Mouse (Mus musculus): ENCODE measurements around the gene Avpr2. TPM values are rescaled to one million over a fixed set of nuclear protein-coding genes. Genes with fewer than 3 reads are reported as not detected.
A peak's percentile ranks its signal among the peaks of the same experiment; 100 is the strongest.

Avpr2 gene
- polyA plus RNA-seq, 1 experiment from 2014 or later = 0.09 TPM

GRCm38 (mm10) chrX:73881036-73881427 lies 10.9 kb upstream of the Avpr2 start:
- Histone ChIP-seq H3K9ac (peak overlapping the region; percentile 83), H3K27me3 (no peaks in the 10 kb centered on the region), H3K36me3 (no peaks in the 10 kb centered on the region), H3K4me2 (peak overlapping the region; percentile 56), H3K4me1 (replicated peaks) (peaks cover 27% of the 10 kb centered on the region), H3K4me3 (peak overlapping the region; percentile 53), H3K9me3 (no peaks in the 10 kb centered on the region), H3K27ac (peak overlapping the region; percentile 82)
- 19% methylated on average over 16 of the region's 16 CpGs for WGBS
- peak; percentile 66 for ATAC-seq (ENCODE audit: low FRiP score)

DNA sequence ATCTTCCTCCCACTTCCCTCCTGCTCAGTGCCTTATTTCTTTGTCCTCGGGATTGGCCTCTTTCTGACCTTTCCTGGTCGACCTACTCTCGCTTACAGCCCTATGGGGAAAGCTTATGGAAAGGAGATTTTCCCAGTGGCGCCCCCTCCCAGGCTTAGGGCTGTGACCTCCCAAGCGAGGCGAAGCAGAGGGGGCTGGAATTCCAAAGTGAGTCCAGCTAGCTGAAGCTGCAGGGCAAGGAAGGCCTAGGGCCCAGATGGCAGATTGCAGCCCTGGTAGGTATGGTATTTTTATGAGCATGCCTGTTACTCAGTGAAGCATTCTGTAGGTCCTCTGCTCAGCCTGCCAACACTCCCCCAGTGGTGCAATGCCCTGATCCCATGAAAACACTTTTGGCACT lies 10.4 kb upstream of the Avpr2 start:
- Histone ChIP-seq H3K9me3 (no peaks in the 10 kb centered on the region), H3K27ac (peak overlapping the region; percentile 30; the same call in 1 of the 2 replicates), H3K4me3 (no peak overlapping the region), H3K27me3 (no peaks in the 10 kb centered on the region), H3K4me1 (replicated peaks) (peaks cover 22% of the 10 kb centered on the region), H3K36me3 (no peaks in the 10 kb centered on the region), H3K9ac (peak overlapping the region; percentile 83), H3K4me2 (peak overlapping the region; percentile 56)
- ATAC-seq (ENCODE audit: low FRiP score) = no peak
- WGBS = 22% methylated on average over 6 of the region's 6 CpGs

DNA sequence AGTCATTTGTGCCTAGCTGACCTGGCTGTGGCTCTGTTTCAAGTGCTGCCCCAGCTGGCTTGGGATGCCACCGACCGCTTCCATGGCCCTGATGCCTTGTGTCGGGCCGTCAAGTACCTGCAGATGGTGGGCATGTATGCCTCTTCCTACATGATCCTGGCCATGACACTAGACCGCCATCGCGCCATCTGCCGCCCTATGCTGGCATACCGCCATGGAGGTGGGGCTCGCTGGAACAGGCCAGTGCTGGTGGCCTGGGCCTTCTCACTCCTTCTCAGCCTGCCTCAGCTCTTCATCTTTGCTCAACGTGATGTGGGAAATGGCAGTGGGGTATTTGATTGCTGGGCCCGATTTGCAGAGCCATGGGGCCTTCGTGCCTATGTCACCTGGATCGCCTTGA lies 931 bp downstream of the Avpr2 start:
- 95% methylated on average over 14 of the region's 14 CpGs for WGBS
- Histone ChIP-seq H3K9ac (no peak overlapping the region), H3K27me3 (no peaks in the 10 kb centered on the region)

DNA sequence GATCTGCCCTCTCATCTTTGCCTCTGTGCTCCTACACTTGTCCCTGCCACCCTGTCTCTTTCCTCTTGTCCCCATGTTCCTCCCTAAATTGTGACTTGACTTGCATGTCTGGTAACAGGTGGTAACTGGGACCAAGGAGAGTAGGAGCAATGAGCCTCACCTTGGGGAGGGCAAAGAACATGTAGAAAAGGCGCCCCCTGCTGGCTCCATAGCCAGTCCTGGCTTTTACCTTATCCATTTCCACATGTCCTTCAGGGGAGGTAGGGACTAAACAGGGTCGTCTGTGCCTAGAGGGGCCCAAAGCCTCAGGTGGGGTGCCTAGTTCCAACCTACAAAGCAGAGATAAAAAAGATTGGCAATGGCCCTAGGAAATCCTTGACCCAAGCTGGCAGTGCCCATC lies 3.8 kb downstream of the Avpr2 start, which contains the start of gene L1cam:
L1cam (minus strand) TSS at position 387 of the 400 bp plus-strand sequence.
- ATAC-seq (ENCODE audit: low FRiP score) = no peak
- WGBS = 25% methylated on average over 2 of the region's 2 CpGs
- no peaks in the 10 kb centered on the region for H3K4me1 ChIP-seq (replicated peaks)

More for the DNA sequence above, 931 bp downstream of the Avpr2 start:
- no peak overlapping the region for H3K4me3 ChIP-seq
- no peak overlapping the region for H3K4me2 ChIP-seq
- ATAC-seq (ENCODE audit: low FRiP score) = no peak
- no peaks in the 10 kb centered on the region for H3K36me3 ChIP-seq
- no peak overlapping the region for H3K27ac ChIP-seq
- H3K9me3 ChIP-seq = no peaks in the 10 kb centered on the region
- H3K4me1 ChIP-seq (replicated peaks) = no peaks in the 10 kb centered on the region

DNA sequence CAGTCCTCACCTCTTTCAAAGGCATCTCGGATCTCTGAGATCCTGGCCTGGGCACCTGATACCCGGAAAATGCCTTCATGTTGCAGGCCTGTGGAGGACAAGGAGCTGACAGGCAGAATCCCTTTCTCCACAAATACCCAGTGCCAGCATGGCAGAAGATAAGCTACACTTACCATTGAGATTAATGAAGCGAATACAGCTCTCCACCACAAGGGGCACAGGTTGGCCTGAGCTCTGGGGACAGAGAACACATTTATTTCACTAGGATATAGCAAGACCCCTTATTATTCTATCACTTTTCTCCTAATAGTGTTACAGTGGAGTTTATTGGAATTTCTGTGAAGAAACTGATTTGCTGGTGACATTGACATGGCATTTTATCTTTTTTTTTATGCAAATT lies 6.1 kb downstream of the Avpr2 start:
- H3K9me3 ChIP-seq = no peaks in the 10 kb centered on the region

More for the DNA sequence above, 3.8 kb downstream of the Avpr2 start, which contains the start of gene L1cam:
- Histone ChIP-seq H3K9ac (no peak within 1 kb of the TSS), H3K9me3 (no peaks in the 10 kb centered on the region), H3K36me3 (no peaks in the 10 kb centered on the region), H3K4me3 (no peak within 1 kb of the TSS), H3K4me2 (no peak within 1 kb of the TSS), H3K27me3 (no peaks in the 10 kb centered on the region), H3K27ac (no peak within 1 kb of the TSS)

DNA sequence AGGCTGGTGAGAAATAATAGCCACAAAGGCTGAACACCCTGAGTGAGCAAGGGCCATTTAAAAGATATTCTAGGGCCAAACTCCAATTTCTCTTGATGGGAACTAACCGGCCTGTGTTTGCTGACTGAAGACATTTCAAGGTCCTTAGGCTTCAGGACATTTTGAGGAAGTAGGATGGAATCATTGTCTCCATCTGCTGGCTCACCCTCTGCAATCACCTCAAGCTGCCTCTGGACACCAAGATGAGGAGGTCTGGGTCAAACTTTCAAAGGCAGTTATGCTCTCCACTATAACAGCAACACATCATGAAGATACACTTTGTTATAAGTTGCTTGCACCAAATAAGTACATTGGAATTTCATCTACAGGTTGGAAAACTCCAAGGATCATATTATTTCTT lies 18.1 kb downstream of the Avpr2 start:
- Histone ChIP-seq H3K27me3 (no peaks in the 10 kb centered on the region), H3K9ac (no peak overlapping the region), H3K4me1 (replicated peaks) (peaks cover 3% of the 10 kb centered on the region), H3K4me2 (no peak overlapping the region), H3K4me3 (no peak overlapping the region), H3K36me3 (no peaks in the 10 kb centered on the region), H3K27ac (no peak overlapping the region), H3K9me3 (no peaks in the 10 kb centered on the region)
- ATAC-seq (ENCODE audit: low FRiP score) = no peak
- 75% methylated on average over 1 of the region's 1 CpGs for WGBS

More for the DNA sequence above, 6.1 kb downstream of the Avpr2 start:
- no peak overlapping the region for H3K9ac ChIP-seq
- H3K36me3 ChIP-seq = no peaks in the 10 kb centered on the region
- no peak overlapping the region for H3K4me2 ChIP-seq
- no peaks in the 10 kb centered on the region for H3K4me1 ChIP-seq (replicated peaks)
- 60% methylated on average over 3 of the region's 3 CpGs for WGBS
- no peaks in the 10 kb centered on the region for H3K27me3 ChIP-seq
- no peak overlapping the region for H3K27ac ChIP-seq
- no peak for ATAC-seq (ENCODE audit: low FRiP score)
- no peak overlapping the region for H3K4me3 ChIP-seq

- Histone ChIP-seq H3K9me3 (no peaks in the 10 kb centered on the region), H3K27me3 (no peaks in the 10 kb centered on the region), H3K27ac (no peak overlapping the region), H3K4me2 (no peak overlapping the region), H3K4me3 (no peak overlapping the region), H3K9ac (no peak overlapping the region), H3K36me3 (no peaks in the 10 kb centered on the region), H3K4me1 (replicated peaks) (peaks cover 4% of the 10 kb centered on the region)
- no peak for ATAC-seq (ENCODE audit: low FRiP score)
Measured at GRCm38 (mm10) chrX:73910451-73910850, 18.5 kb downstream of the Avpr2 start.

DNA sequence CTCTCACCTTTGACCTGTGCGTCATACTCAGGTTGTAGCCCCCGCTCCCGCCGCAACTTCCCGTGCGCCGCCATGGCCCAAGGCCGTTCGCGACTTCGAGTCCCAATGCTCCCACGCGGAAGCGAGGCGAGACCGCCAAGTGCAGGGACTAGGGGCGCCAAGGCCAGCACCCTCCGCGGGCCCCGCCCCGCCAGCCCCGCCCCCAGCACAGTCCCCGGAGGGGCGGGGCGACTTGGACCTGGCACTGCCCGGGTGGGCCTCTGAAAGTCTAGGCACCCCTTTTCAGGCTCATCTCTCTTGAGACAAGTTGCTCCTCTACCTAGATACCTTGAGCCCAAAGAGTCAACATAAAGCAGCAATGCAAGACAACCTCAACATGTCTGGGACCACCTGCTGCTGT lies 19.3 kb downstream of the Avpr2 start:
- H3K27ac ChIP-seq = no peak overlapping the region
- no peak for ATAC-seq (ENCODE audit: low FRiP score)
- WGBS = 30% methylated on average over 18 of the region's 26 CpGs
- peak overlapping the region; percentile 41 for H3K4me2 ChIP-seq
- H3K9ac ChIP-seq = no peak overlapping the region
- no peak overlapping the region for H3K4me3 ChIP-seq
- H3K36me3 ChIP-seq = no peaks in the 10 kb centered on the region
- no peaks in the 10 kb centered on the region for H3K9me3 ChIP-seq
- peaks cover 7% of the 10 kb centered on the region for H3K4me1 ChIP-seq (replicated peaks)
- H3K27me3 ChIP-seq = no peaks in the 10 kb centered on the region

DNA sequence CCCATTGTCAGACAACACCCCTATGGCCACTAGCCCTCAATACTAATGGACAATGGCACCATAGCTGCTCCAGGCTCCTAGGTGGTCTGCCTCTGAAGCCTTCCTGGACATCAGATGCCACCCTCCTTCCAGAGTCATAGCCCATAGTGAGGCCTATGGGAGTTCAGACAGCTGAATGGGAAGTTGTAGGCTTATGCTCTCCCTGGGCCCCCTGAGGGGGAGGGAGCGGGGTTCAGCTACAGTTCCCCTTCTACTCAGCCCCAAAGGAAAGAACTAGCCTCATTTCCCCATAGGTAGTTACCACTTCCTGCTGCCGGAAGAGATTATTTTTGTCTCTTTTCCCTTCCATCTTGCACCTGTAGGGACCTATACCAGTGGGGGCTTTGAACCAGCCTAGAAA lies 19.7 kb downstream of the Avpr2 start:
- Histone ChIP-seq H3K36me3 (no peaks in the 10 kb centered on the region), H3K9ac (no peak overlapping the region), H3K4me1 (replicated peaks) (peaks cover 7% of the 10 kb centered on the region), H3K4me2 (no peak overlapping the region), H3K4me3 (no peak overlapping the region), H3K27ac (no peak overlapping the region), H3K9me3 (no peaks in the 10 kb centered on the region), H3K27me3 (no peaks in the 10 kb centered on the region)
- no peak for ATAC-seq (ENCODE audit: low FRiP score)
- WGBS = 85% methylated on average over 2 of the region's 2 CpGs

DNA sequence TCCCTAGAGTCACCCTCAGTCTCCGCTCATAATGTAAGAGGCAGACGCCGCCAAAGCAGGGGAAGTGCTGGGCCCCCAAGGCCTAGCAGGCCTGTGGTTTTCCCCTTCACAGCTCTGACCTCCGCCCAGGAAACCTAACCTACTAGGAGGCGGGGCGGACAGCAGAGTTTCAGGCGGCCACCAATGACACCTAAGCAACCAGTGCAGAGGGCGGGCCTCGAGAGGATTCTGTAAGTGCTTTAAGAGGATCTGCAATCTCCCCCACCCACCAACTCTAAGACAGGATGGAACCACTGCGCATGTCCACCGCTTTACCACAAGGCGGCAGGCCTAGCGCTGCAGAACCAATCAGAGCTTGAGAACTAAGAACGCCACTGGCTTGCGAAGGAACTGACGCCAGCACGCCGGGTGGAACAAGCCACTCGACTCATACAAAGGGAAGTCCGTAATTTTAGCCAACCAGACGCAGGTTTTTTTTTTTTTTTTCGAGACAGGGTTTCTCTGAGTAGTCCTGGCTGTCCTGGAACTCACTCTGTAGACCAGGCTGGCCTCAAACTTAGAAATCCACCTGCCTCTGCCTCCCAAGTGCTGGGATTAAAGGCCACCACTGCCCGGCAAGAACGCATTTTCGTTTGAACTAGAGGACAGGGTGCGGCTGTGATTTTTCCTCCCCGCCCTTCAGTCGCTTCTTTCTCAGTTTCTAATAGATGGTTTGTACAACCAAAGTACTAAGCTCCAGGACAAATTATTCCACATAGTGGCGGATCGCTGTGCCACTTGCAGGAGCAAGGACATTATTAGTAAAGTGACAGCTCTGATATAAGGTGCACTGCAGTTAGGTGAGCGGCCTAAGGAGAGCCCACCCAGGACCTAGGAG lies 23.2 kb downstream of the Avpr2 start:
- Histone ChIP-seq H3K27ac (peak overlapping the region; percentile 84), H3K4me1 (replicated peaks) (peaks cover 10% of the 10 kb centered on the region), H3K9me3 (no peaks in the 10 kb centered on the region), H3K9ac (peak overlapping the region; percentile 35; the same call in 1 of the 2 replicates), H3K4me2 (peak overlapping the region; percentile 47), H3K4me3 (peak overlapping the region; percentile 25), H3K36me3 (peaks cover 32% of the 10 kb centered on the region), H3K27me3 (no peaks in the 10 kb centered on the region)
- peak; percentile 94 for ATAC-seq (ENCODE audit: low FRiP score)
- WGBS = 30% methylated on average over 31 of the region's 31 CpGs

- no peak overlapping the region for H3K9ac ChIP-seq
- no peak overlapping the region for H3K27ac ChIP-seq
- H3K4me2 ChIP-seq = no peak overlapping the region
- peaks cover 17% of the 10 kb centered on the region for H3K4me1 ChIP-seq (replicated peaks)
- whole genome bisulfite sequencing = 86% methylated on average over 8 of the region's 8 CpGs
- no peak for ATAC-seq (ENCODE audit: low FRiP score)
- H3K9me3 ChIP-seq = no peaks in the 10 kb centered on the region
- no peaks in the 10 kb centered on the region for H3K27me3 ChIP-seq
- peaks cover 32% of the 10 kb centered on the region for H3K36me3 ChIP-seq
- no peak overlapping the region for H3K4me3 ChIP-seq
Measured at GRCm38 (mm10) chrX:73916945-73917344, 25.0 kb downstream of the Avpr2 start.

- H3K4me2 ChIP-seq = no peak overlapping the region
- H3K27ac ChIP-seq = no peak overlapping the region
- peaks cover 17% of the 10 kb centered on the region for H3K4me1 ChIP-seq (replicated peaks)
- H3K4me3 ChIP-seq = no peak overlapping the region
- 90% methylated on average over 5 of the region's 5 CpGs for WGBS
- no peaks in the 10 kb centered on the region for H3K27me3 ChIP-seq
- H3K9ac ChIP-seq = no peak overlapping the region
- H3K36me3 ChIP-seq = peaks cover 32% of the 10 kb centered on the region
- H3K9me3 ChIP-seq = no peaks in the 10 kb centered on the region
- no peak for ATAC-seq (ENCODE audit: low FRiP score)
Measured at GRCm38 (mm10) chrX:73918631-73919030, 26.7 kb downstream of the Avpr2 start.

All from hindbrain, embryonic 13.5 days (tissue).